Mouse (Mus musculus): ENCODE measurements around the gene Rhbdd2. TPM values are rescaled to one million over a fixed set of nuclear protein-coding genes. Genes with fewer than 3 reads are reported as not detected.

The Rhbdd2 gene
- polyA plus RNA-seq, 1 experiment from 2014 or later = 9.1 TPM

DNA sequence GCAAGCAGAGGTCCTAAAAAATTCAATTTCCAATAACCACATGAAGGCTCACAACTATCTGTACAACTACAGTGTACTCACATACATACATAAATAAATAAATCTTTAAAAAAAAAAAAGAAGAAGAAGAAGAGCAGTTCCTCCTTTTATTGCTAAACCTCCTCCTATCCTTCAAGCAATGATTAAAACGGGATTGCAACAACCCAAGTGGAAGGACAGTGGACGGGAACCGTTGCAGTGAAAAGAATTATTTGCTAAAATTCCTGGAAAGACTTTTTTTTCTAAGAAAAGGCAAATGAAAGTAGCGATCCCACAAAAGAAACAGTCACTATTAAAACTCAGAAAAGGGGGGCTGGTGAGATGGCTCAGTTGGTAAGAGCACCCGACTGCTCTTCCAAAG lies 34.5 kb downstream of the Rhbdd2 start:
- ATAC-seq (ENCODE audit: insufficient read depth) = no peak
- peaks cover 7% of the 10 kb centered on the region; the same call in 1 of the 2 replicates for H3K4me1 ChIP-seq (replicated peaks)
- no peaks in the 10 kb centered on the region for H3K36me3 ChIP-seq (replicated peaks)
- H3K27me3 ChIP-seq = no peaks in the 10 kb centered on the region
- H3K4me2 ChIP-seq = no peak overlapping the region
- H3K4me3 ChIP-seq (replicated peaks) = no peak overlapping the region
- 46% methylated on average over 5 of the region's 5 CpGs for WGBS (ENCODE audit: insufficient replicate concordance)
- H3K9me3 ChIP-seq (replicated peaks) = no peaks in the 10 kb centered on the region
- no peak overlapping the region for H3K27ac ChIP-seq (replicated peaks)
- H3K9ac ChIP-seq = no peak overlapping the region

DNA sequence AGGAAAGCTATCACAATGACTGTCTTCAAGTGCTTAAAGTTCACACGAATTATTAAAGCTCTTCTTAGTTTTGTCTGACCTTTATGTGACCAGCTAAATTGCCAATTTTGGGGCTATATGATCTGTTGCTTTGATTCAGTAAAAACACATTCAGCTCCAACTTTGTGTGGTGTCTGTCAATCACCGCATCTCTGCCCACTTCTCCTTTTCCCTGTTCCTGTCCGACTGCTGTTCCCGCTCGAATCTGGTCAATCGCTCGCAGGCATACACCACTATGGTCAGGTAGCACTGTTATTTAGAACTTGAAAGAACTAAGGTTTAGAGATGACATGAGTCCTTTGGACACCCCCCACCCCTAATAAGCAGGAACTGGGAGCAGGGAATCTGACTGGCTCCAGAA lies 35.7 kb downstream of the Rhbdd2 start:
- ATAC-seq (ENCODE audit: insufficient read depth) = no peak
- Histone ChIP-seq H3K27me3 (no peaks in the 10 kb centered on the region), H3K4me3 (replicated peaks) (no peak overlapping the region), H3K27ac (replicated peaks) (no peak overlapping the region), H3K36me3 (replicated peaks) (no peaks in the 10 kb centered on the region), H3K4me1 (replicated peaks) (peaks cover 13% of the 10 kb centered on the region), H3K9me3 (replicated peaks) (no peaks in the 10 kb centered on the region), H3K9ac (no peak overlapping the region), H3K4me2 (no peak overlapping the region)
- WGBS (ENCODE audit: insufficient replicate concordance) = 32% methylated on average over 7 of the region's 7 CpGs

DNA sequence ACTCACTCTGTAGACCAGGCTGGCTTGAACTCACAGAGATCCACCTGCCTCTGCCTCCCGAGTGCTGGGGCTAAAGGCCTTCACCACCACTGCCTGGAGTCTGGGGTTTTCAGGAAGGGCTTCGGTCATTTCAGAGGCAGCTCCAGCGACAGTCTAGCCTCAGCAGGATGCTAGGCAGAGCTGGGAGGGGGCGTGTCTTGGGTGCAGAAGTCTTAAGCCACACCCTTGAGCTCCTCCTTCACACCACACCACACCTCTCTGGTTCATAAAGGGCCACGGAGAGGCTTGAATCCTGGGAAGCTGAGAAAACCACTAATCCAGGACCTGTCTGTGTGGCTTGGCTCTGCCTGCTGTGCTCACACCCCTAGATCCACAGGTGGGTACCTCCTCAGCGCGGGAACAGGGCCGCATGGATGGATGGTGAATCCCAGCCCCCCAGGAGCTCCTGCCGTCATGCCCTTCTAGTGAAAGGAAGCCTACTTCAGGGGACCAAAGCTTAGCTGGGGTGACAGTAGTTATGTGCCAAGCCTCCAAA lies 37.4 kb downstream of the Rhbdd2 start, which contains the start of gene Por:
Por (plus strand) TSS at position 293 of the 535 bp plus-strand sequence.
- 27% methylated on average over 9 of the region's 9 CpGs for WGBS (ENCODE audit: insufficient replicate concordance)
- no peak within 1 kb of the TSS for H3K9ac ChIP-seq
- no peak within 1 kb of the TSS for H3K4me3 ChIP-seq (replicated peaks)
- H3K27ac ChIP-seq (replicated peaks) = no peak within 1 kb of the TSS
- H3K9me3 ChIP-seq (replicated peaks) = no peaks in the 10 kb centered on the region
- ATAC-seq (ENCODE audit: insufficient read depth) = no peak
- H3K27me3 ChIP-seq = no peaks in the 10 kb centered on the region
- H3K4me2 ChIP-seq = no peak within 1 kb of the TSS; the same call in 1 of the 2 replicates
- H3K4me1 ChIP-seq (replicated peaks) = peaks cover 24% of the 10 kb centered on the region
- H3K36me3 ChIP-seq (replicated peaks) = no peaks in the 10 kb centered on the region

DNA sequence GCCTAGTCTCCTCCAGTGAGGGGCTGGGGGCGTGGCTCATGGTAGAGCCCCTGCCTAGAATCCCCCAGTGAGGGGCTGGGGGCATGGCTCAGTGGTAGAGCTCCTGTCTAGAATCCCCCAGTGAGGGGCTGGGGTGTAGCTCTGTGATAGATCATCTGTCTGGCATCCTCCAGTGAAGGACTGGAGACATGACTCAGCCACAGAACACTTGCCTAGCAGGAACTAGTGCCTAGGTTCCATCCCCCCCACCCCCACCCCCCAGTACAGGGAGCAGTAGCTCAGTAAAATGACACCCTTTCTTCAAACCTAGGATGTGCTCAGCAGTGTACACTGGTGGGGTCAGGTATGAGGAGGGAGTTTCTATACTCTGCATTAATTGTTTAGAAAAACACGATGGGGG lies 38.5 kb downstream of the Rhbdd2 start:
- Histone ChIP-seq H3K4me3 (replicated peaks) (no peak overlapping the region), H3K27me3 (no peaks in the 10 kb centered on the region), H3K9ac (no peak overlapping the region), H3K36me3 (replicated peaks) (no peaks in the 10 kb centered on the region), H3K4me1 (replicated peaks) (peaks cover 35% of the 10 kb centered on the region), H3K4me2 (no peak overlapping the region), H3K9me3 (replicated peaks) (no peaks in the 10 kb centered on the region), H3K27ac (replicated peaks) (no peak overlapping the region)
- no peak for ATAC-seq (ENCODE audit: insufficient read depth)
- 45% methylated on average over 2 of the region's 2 CpGs for WGBS (ENCODE audit: insufficient replicate concordance)

DNA sequence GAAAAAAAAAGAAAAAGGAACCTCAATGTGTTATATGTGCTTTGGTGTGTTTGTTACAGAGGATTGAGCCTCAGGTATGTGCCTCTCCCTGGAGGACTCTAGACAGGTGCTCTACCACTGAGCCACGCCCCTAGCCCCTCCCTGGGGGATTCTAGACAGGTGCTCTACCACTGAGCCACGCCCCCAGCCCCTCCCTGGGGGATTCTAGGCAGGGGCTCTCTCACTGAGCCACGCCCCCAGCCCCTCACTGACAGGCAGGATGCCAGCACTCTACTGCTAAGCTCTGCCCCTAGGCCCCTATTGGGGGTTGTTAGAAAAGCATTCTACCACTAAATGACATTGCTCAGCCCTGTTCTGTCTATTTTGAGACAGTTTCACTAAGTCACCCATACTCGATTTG lies 40.1 kb downstream of the Rhbdd2 start:
- Histone ChIP-seq H3K4me3 (replicated peaks) (no peak overlapping the region), H3K9me3 (replicated peaks) (no peaks in the 10 kb centered on the region), H3K36me3 (replicated peaks) (no peaks in the 10 kb centered on the region), H3K9ac (no peak overlapping the region), H3K27me3 (no peaks in the 10 kb centered on the region), H3K27ac (replicated peaks) (no peak overlapping the region), H3K4me2 (no peak overlapping the region), H3K4me1 (replicated peaks) (peaks cover 35% of the 10 kb centered on the region)
- 48% methylated on average over 4 of the region's 4 CpGs for WGBS (ENCODE audit: insufficient replicate concordance)
- ATAC-seq (ENCODE audit: insufficient read depth) = no peak

DNA sequence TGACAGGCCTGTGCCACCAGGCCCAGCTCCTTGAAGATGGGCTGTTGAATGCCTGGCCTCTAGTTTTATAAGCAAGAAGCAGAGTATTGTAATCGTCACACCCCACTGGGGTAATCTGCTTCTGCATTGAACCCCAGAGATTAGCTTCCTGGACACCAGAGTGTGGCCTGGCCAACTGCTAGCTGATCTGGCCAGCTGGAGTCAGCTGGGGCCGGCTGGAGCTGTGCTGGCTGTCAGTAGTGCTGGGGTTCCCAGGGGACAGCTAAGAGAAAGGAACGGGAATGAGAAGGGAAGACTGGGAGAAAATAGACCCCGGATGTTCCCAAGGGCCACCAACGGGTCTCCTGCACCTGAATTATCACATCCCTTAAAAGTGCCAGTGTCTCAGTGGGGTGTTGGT lies 40.6 kb downstream of the Rhbdd2 start:
- Histone ChIP-seq H3K4me3 (replicated peaks) (no peak overlapping the region), H3K36me3 (replicated peaks) (no peaks in the 10 kb centered on the region), H3K4me1 (replicated peaks) (peaks cover 35% of the 10 kb centered on the region), H3K9ac (no peak overlapping the region), H3K27ac (replicated peaks) (no peak overlapping the region), H3K9me3 (replicated peaks) (no peaks in the 10 kb centered on the region), H3K27me3 (no peaks in the 10 kb centered on the region), H3K4me2 (no peak overlapping the region)
- no peak for ATAC-seq (ENCODE audit: insufficient read depth)
- WGBS (ENCODE audit: insufficient replicate concordance) = 50% methylated on average over 5 of the region's 5 CpGs

DNA sequence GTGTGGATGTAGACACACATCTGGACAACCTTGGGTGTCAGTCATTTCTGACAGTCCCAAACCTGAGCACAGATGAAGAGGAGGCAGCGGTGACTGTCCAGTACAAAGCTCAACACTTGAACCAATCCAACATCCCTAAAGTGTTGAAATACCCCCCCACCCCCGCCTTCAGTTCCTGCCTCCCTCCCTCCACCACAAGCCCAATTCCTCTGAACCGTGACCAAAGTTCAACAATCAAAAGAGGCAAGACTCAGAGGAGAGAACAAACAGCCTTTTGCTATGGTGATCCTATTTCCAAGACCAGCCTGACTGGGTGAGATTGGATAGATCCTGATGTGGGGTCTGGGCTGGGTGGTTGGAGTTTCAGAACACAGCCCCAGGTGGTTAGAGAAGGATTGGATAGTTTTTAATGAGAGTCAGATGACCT lies 41.9 kb downstream of the Rhbdd2 start:
- Histone ChIP-seq H3K4me3 (replicated peaks) (no peak overlapping the region), H3K9ac (no peak overlapping the region), H3K36me3 (replicated peaks) (no peaks in the 10 kb centered on the region), H3K4me2 (peak overlapping the region; percentile 44; the same call in 1 of the 2 replicates), H3K27me3 (no peaks in the 10 kb centered on the region), H3K4me1 (replicated peaks) (peaks cover 35% of the 10 kb centered on the region), H3K9me3 (replicated peaks) (no peaks in the 10 kb centered on the region), H3K27ac (replicated peaks) (peak overlapping the region; percentile 45; the same call in 1 of the 2 replicates)
- ATAC-seq (ENCODE audit: insufficient read depth) = peak; percentile 57
- WGBS (ENCODE audit: insufficient replicate concordance) = 36% methylated on average over 3 of the region's 3 CpGs

DNA sequence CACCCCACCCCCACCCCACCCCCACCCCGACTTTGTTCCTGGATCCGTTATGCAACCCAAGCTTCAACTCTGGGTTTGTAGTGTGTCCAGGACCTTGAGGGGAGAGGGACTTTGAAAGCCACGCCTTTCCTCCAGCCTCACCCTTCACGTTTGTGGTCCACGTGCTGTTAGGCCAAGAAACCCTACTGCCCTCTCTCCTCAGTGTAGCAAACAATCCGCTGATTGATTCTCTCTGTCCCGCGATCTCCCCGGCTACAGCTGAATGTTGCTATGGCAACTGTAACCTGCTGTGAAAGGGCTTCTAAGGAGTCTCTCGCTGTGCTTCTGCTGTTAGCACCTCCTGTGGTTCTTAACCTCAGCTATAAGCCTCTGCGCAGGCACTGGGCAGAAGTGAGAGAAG lies 42.4 kb downstream of the Rhbdd2 start:
- H3K4me3 ChIP-seq (replicated peaks) = no peak overlapping the region
- peaks cover 30% of the 10 kb centered on the region for H3K4me1 ChIP-seq (replicated peaks)
- no peaks in the 10 kb centered on the region for H3K27me3 ChIP-seq
- WGBS (ENCODE audit: insufficient replicate concordance) = 10% methylated on average over 11 of the region's 11 CpGs
- peak; percentile 72 for ATAC-seq (ENCODE audit: insufficient read depth)
- H3K27ac ChIP-seq (replicated peaks) = peak overlapping the region; percentile 45; the same call in 1 of the 2 replicates
- no peaks in the 10 kb centered on the region for H3K9me3 ChIP-seq (replicated peaks)
- H3K36me3 ChIP-seq (replicated peaks) = no peaks in the 10 kb centered on the region
- H3K9ac ChIP-seq = no peak overlapping the region
- peak overlapping the region; percentile 44 for H3K4me2 ChIP-seq

DNA sequence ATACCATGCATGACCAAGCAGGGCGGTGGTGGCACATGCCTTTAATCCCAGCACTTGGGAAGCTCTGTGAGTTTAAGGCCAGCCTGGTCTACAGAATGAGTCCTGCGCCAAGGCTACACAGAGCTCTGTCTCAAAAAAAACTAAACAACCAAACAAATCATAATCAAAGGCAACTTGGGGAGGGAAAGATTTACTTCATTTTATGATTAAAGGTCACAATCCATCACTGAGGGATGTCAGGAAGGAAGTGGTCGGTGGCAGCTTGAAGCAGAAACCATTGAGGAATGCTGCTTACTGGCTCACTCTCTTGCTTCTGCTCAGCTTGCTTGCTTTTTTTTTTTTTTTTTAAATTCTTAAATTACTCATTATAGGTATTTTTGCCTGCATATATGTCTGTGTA lies 44.3 kb downstream of the Rhbdd2 start:
- no peaks in the 10 kb centered on the region for H3K36me3 ChIP-seq (replicated peaks)
- H3K4me3 ChIP-seq (replicated peaks) = no peak overlapping the region
- H3K4me2 ChIP-seq = no peak overlapping the region
- H3K27ac ChIP-seq (replicated peaks) = no peak overlapping the region
- no peaks in the 10 kb centered on the region for H3K27me3 ChIP-seq
- peaks cover 28% of the 10 kb centered on the region; the same call in 1 of the 2 replicates for H3K4me1 ChIP-seq (replicated peaks)
- H3K9ac ChIP-seq = no peak overlapping the region
- no peaks in the 10 kb centered on the region for H3K9me3 ChIP-seq (replicated peaks)
- ATAC-seq (ENCODE audit: insufficient read depth) = no peak
- 41% methylated on average over 3 of the region's 3 CpGs for WGBS (ENCODE audit: insufficient replicate concordance)

DNA sequence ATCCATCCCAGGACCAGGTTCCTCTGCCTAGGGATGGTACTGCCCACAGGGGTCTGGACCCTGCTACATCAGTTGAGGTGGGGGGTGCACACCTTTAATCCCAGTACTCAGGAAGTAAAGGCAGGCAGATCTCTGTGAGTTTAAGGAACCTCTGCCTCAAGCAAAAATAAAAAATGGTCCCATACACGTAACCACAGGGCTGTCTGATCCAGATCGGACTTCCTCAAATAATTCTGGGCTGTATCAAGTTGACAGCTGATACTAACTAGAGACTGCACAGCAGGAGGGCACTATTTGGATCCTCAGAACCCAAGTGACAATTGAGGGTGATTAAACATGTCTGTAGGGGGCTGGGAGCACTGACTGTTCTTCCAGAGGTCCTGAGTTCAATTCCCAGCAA lies 44.8 kb downstream of the Rhbdd2 start:
- H3K4me1 ChIP-seq (replicated peaks) = peaks cover 28% of the 10 kb centered on the region; the same call in 1 of the 2 replicates
- H3K4me3 ChIP-seq (replicated peaks) = no peak overlapping the region
- H3K27ac ChIP-seq (replicated peaks) = no peak overlapping the region
- WGBS (ENCODE audit: insufficient replicate concordance) = 29% methylated on average over 2 of the region's 2 CpGs
- no peaks in the 10 kb centered on the region for H3K36me3 ChIP-seq (replicated peaks)
- no peak overlapping the region for H3K4me2 ChIP-seq
- no peak for ATAC-seq (ENCODE audit: insufficient read depth)
- no peaks in the 10 kb centered on the region for H3K27me3 ChIP-seq
- no peak overlapping the region for H3K9ac ChIP-seq
- H3K9me3 ChIP-seq (replicated peaks) = no peaks in the 10 kb centered on the region

DNA sequence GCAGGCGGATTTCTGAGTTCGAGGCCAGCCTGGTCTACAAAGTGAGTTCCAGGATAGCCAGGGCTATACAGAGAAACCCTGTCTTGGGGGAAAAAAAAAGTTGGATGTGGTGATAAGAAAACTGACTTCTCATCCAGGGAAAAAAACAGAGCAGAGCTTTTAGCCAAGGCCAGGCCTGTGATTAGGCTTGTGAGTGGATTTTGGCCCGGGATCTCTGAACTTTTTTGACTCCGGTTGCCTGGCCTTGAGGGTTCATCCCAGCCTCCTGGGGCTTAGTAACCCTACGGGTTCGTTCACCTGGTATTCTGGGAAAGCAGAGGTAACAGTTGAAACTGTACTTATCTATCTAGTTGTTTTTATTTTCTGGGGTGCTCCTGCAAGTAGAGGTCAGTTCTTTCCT lies 46.1 kb downstream of the Rhbdd2 start:
- Histone ChIP-seq H3K9me3 (replicated peaks) (no peaks in the 10 kb centered on the region), H3K36me3 (replicated peaks) (no peaks in the 10 kb centered on the region), H3K4me3 (replicated peaks) (no peak overlapping the region), H3K9ac (no peak overlapping the region), H3K4me1 (replicated peaks) (peaks cover 20% of the 10 kb centered on the region; the same call in 1 of the 2 replicates), H3K27me3 (no peaks in the 10 kb centered on the region), H3K4me2 (no peak overlapping the region), H3K27ac (replicated peaks) (no peak overlapping the region)
- 73% methylated on average over 6 of the region's 6 CpGs for WGBS (ENCODE audit: insufficient replicate concordance)
- no peak for ATAC-seq (ENCODE audit: insufficient read depth)

DNA sequence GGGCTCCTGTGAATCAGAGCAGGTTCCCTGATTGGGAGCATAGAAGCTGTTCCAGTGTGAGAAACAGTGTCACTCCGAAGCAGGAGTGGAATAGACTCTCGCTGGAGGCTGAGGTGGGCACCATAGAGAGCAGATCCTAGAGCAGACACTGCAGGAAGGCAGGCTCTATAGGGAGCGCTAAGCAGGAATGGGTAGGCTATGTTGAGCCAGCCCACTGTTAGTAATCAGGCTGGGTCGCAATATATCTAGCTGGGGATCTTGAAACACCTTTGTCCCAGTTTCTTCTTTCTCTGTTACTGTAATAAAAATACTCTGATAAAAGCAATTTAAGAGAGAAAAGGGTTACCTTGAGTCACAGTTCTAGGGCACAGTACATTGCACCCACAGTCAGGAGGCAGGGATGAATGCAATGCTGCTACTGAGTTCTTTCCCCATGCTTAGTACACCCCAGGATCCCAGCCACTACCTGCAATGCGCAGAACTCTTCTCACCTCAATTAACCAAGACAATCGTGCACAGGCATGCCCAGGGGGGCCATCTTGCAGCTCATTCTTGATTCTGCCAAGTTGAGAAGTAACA lies 48.6 kb downstream of the Rhbdd2 start:
- WGBS (ENCODE audit: insufficient replicate concordance) = 74% methylated on average over 6 of the region's 6 CpGs
- no peak overlapping the region for H3K9ac ChIP-seq
- H3K9me3 ChIP-seq (replicated peaks) = no peaks in the 10 kb centered on the region
- no peak overlapping the region for H3K4me3 ChIP-seq (replicated peaks)
- H3K4me1 ChIP-seq (replicated peaks) = peaks cover 10% of the 10 kb centered on the region
- ATAC-seq (ENCODE audit: insufficient read depth) = no peak
- H3K4me2 ChIP-seq = no peak overlapping the region
- H3K36me3 ChIP-seq (replicated peaks) = no peaks in the 10 kb centered on the region
- H3K27ac ChIP-seq (replicated peaks) = no peak overlapping the region
- no peaks in the 10 kb centered on the region for H3K27me3 ChIP-seq
